Mouse (Mus musculus) cerebellum, postnatal 36 days (tissue): ENCODE measurements around the gene Cxcr5.

Experiments used
- DNase-seq, 2 experiments: peaks; one replicate each; pipeline ENCODE4 v3.0.0; 2021 to 2022; ENCODE audit warnings: mixed read lengths in 2 of 2

Cxcr5 gene

DNA sequence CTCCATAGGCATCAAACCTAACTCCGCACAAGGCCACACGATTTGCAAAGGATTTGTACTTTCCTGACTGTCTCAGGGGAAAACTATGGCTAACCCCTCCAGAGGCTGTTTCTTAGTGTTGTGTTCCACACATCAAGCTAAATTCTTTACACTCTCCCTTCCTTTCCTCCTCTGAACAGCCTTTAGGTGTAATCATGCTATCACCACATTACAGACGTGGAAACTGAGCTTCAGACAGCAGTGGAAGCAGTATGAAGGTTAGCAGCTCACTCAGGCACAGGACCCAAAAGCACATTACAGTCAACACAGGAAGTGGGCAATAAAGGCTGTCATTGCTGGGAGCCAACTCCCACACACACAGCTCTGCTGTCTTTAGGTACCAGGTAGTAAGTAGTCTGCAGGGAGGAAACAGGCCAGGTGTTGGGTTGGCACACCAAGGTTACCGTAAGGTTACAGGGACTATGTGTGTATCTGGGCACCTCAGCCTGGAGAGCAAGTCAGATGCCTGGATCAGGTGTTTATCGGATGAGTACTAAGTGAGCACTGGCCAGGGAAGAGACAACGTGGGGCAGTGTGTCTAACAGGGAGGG is 28.6 kb downstream of the Cxcr5 start:
- no peak for DNase-seq

DNA sequence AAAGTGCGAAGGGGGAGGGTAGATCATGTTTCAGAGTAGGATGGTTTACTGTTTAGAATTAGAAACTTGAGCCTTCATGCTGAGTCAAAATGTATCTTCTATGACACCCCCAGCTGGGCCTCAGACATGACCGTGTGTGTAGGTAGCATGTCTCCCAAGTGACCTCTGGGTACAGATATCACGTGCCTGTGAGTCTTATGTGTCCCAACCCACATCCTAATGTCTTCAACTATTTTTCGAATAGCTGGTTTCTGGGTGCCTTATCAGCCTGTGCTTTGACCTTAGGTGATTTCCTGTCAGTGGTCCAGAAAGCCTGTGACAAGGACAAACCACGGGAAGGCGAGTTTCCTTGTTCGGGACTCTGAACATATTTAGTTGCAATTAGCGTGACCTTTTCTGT is 33.3 kb downstream of the Cxcr5 start:
- DNase-seq = no peak

DNA sequence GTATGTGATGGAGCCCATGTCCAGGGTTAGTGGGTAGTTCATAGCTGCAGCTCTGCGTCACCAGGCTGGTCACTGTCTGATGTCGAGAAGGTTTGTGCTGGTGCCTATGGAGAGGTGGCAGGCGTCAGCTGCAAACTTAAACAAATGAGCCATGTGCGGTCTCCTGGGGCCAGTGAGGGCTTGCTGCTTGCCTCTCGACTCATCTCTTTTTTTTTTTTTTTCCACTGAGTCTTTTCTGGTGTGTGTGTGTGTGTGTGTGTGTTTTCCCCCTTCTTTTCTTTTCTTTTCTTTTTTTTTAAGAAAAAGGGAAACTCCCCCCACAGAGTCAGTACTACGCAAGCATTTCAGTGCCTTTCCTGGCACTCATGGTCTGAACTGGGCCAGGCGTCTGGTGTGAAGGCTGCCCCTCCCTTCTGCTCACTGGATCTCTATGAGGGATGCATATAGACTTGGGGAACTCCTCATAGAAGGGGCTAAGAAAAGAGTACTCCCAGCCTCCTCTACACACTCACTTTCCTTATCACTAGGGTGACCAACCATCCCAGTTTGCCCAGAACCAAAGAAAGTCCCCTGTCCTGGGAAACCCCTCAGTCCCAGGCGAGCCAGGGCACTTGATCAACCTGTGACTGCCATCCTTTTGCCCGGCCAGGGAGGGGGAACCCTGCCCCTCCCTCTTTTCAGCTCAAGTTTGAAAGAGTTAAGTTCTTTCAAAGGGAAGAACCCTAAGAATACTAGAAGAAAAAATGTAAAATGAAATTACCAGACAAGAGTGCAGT is 35.2 kb downstream of the Cxcr5 start:
- no peak for DNase-seq

DNA sequence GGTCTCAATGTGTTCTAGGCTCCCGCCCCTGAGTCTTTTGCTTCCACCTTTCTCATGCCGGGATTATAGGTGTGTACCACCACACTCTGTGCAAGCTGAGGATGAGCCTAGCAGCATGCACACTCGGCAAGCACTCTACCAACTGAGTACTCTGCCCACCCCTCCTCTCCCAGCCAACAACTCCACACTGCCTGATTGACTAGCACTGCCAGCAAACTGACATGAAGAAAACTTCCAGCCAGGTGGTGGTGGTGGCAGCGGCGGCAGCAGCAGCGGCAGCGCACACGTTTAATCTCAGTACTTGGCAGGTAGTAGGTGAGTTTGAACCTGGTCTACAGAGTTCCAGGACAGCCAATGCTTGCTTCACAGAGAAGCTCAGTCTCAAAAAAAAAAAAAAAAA is 36.1 kb downstream of the Cxcr5 start:
- DNase-seq = no peak

DNA sequence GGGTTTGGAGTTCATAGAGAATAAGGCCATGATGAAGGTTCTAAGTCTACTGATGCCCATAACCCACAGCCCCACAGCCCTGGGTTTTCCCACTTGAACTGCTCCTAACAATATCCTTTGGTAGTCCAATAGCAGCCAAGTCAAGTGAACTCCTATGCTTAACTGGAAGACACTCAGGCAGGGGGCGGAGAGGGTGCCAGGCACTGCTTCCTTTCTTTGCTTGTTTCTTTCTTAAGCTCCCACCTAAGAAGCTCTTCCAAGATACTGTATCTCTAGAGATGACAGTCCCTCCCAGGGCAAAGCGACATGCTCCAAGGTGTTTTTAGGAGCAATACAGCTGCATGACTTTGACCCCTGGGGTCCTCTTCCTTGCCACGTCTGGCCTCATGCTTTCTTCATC is 36.7 kb downstream of the Cxcr5 start:
- DNase-seq = no peak

DNA sequence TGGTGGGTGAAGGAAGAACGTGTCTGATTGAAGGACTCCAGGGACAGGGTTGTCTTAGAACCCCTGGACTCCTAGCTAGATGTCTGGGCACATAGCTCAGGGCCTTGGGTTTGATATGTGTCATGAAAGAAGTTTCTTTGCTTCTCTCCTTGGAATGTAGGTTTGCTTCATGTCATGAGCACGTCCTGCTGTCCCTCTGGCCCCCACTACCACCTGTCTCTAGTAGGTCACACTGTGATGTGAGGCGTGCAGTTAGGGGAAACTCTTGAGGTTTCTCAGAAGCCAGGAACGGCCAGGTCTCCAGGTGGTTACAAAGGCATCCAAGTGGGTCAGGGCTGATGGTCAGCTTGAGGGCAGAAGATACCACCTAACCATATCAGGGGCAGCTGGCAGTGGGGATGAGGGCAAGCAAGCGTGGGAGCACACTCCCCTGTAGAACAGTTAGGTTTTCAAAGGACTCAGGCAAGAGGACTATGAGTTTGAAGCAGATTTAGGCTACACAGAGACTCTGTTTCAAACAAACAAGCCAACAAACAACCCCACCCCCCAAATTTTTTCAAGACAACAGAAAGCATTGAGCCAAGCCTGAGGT is 37.3 kb downstream of the Cxcr5 start:
- no peak for DNase-seq

DNA sequence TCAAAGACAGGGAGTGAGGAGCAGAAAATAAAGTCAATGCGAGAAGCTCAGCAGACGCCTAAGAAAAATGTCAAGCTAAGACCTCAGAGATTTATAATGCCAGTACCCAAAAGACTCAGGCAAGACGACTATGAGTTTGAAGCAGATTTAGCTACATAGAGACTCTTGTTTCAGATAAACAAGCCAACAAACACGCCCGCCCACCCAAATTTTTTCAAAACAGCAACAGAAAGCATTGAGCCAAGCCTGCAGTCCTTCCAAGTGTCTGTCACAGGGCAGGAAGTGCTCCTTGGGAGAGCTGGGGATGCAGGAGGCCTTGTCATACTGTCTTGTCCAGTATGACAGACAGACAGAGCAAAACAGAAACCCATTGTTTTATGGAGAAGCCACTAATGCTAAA is 38.0 kb downstream of the Cxcr5 start:
- no peak for DNase-seq

DNA sequence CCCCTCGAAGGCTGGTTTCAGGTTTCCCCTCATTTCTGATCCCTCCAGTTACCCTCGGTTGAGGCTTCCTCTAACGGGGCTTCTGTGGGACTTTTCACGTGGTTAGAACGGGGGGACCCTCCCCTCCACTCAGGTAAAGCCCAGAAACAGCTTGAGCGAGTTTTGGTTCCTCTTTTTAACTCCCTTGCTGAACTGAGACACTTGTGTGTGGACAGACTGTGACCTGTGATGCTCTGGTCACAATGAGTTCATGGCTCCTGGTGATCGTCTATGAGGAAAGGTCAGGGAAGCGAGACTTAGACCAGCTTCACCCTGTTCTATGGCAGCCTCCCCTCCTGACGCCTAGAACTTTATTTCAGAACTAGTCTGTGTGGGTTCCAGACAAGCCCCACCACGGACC is 39.8 kb downstream of the Cxcr5 start:
- DNase-seq = no peak

DNA sequence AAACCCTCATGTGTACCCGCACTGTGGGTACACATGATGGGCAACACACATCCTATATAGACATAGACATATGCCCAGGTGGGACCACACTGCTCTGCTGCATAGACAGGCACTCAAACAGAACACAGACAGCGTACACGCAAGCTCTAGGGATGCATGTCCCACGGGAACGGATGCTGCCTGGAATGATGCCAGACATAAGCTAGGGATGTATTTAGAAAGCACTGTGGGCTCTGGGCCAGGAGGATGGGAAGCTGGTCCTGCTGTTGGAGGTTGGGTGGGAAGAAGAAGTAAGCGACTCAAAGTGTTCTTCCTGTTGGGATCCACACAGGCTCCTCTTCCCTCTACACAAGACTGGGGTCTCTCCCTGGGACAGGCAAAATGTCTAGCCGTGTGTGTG is 43.6 kb downstream of the Cxcr5 start:
- DNase-seq = no peak

DNA sequence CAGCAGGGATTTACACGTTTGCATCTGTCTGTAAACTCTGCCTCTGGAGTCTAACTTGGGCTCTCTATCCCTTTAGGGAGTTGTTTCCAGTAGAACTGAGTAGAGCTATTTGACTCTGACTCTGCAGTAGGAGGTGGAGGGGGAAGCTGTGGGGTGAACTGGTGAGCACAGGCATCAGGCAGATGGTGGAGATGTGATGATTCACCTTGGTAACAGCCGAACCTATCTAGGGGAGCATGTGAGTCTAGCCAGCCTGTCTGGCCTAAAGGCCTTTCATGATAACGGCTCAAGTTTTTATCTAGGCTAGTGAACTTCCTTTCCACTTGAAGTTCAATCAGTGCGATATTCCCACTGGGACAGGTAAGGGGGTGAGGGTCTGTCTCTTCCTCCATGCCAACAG is 44.3 kb downstream of the Cxcr5 start:
- DNase-seq = peak; percentile 36 to 39

DNA sequence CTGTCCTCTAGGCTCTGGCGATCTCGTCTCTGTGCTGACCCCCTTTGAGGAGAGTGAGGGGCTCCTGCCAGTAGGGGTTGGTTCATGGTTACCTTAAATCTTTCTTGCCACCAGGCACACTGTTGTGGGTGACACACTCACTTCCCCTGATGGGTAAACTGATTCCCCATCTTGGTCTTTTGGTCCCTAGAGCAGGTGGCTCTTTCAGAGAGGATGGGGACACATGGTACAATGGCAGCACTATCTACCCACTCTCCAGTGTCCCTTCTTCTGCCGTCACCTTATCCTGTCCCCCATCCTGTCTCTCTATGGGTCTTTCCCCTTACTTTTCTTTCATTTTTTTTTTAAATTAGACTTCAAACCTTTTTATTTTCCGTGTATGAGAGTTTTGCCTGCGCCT is 45.8 kb downstream of the Cxcr5 start:
- no peak for DNase-seq

DNA sequence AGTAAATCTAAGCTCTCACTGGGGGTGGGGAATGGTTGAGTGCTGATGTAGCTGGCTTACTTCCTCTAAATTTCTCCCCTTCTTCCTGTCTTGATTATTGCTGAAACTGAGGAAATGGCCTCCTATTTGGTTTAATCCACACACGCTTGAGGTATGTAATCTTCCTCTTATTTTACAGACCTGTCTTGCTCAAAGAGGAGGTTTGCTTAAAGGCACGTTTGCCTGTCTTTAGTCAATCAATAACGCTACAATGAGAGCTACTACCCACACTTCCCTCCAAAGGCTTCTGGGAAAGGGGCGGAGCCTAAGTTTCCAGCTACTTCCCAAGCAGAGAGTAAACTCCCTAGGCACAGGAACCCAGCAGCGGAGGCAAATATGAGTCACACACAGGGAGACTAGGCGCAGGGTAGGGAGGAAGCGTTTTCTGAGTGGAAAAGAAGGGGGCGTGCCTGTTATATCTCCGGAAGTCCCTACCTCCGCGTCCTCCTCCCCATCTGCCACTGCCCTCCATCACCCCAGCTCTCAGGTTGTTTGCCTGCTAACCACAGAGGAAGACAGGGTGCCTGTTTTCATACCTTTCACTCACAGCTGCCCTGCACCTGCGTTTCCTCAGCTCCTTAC is 46.4 kb downstream of the Cxcr5 start:
- no peak for DNase-seq

DNA sequence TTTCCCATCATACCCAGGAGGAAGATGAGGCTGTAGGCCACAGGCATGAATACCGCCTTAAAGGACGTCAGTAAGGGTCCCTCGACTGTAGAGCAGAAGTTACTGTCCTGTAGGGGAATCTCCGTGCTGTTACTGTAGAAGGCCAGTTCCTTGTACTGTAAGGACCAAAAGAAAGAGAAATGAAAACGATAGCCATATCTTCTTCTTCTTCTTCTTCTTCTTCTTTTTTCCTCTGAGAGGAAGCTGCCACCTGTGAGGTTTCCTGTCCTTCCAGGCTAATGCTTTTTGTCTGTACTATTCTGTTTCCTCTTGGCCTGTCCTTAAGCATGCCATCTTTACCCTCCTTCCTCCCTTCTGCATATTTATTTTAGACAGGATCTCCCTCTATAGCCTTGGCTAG is 47.5 kb downstream of the Cxcr5 start:
- DNase-seq = no peak

DNA sequence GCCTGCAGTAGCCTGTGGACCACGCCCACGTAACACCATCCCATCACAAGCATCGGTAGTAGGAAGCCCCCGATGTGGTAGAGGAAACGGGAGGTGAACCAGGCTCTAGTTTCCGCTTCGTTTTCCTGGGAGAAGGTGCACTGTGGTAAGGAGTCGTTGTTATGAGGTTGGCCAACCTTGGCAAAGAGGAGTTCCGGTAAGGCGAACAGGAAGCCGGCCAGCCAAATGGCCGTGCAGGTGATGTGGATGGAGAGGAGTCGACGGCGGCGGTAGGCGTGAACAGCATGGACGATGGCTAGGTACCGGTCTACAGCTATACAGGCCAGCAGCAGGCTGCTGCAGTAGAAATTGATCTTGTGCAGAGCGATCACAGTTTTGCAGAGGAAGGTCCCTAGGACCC is 48.1 kb downstream of the Cxcr5 start:
- no peak for DNase-seq

DNA sequence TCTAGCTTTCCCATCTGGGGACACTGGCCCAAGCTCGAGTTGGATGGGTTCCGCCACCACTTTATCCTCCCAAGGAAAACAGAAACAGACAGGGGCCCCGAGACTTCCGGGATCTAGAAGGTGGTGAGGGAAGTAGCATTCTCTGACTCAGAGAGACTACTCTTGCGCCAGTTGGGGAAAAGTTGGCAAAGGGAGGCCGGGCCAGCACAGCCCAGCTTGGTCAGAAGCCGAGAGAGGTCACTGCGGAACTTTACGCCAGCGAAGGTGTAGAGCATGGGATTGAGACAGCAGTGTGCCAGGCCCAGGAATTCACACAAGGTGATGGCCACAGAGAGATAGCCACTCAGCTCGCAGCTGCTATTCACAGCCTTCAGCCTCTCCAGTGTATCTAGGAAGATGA is 48.6 kb downstream of the Cxcr5 start:
- no peak for DNase-seq

DNA sequence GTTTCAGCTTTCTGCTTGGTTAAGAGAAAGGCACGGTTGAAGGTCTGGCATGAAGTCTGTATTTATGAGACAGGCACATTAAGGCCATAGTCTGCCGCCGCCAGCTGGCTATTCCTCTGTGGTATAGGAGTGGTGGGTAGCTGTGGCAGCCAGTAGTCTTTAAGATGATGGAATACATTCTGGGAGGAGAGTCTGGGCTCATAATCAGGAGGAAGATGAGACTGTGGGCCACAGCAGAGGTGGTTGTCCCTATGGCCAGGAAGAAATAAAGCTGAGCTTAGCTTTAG is 49.0 kb downstream of the Cxcr5 start:
- peak in 1 of 2 experiments; percentile 15 for DNase-seq

DNA sequence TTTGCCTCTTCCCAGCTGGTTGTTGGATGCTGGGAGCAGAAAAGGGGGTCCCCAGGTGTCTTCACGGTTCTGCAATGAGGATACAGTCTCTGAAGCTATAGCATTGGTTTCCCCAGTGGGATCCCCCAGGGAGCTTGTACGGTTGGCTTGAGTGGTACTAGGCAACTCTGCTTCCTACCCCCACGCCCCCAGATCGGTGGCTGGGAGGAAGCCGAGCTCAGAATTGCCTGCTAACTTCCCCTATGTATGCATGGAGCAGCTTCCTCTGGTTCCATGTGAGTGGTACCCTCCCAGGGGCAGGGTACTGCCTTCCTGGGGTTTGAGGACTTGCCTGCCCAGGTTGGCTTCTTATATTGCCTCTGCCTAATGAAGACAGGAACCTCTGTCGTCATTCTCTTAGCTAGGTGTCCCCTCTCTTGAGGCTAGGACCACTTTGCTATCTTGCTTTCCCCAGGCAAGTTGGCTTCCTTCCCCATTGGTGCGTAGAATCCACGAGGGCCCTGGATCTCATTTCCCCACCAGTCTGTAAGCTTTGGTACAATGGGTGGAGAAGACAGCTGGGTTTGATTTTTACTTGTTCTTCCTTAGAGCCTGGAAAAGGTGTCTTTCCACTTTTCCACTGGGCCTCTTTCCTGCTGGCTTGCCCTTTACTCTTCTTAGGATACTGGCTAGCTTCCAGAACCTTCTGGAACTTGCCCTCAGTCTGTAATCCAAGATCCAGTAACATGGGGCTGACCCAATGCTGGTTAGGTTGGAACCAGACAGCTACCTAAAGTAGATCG is 49.6 kb downstream of the Cxcr5 start:
- peak in 1 of 2 experiments; percentile 4 for DNase-seq

DNA sequence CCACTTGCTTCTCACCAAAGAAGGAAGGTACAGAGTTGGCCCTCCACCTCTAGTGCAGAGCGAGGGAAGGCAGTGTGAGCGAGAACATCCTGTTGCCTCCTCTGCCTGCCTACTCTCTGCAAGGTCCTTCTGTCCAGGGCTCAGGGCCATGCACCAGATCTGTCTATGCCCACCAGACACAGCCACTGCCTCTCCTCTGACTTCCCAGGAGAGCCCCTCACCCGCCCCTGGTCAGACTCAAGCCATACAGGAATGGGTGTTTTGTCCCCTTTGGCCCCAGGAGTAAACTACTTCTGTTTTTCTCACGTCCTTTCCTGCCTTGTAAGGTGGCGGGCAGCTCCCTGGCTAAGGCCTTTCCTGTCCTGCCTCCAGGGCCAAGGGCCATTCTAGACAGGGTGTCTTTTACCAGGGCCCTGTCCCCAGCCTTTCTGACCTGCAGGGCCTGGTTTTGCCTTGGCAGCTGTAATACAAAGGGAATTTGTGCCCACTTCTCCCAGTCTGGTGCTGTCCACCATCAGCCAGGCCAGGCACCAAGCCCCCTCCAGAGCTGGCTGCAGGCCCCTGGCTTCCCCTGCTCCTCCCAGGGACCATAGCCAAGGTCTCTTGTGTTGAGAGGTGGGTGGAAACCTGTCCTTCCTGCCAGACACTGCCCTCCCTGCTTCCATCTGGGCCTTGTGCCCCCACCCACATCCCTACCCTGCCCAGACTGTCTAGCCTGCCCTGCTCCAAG is 50.6 kb downstream of the Cxcr5 start:
- DNase-seq = peak; percentile 50 to 64

DNA sequence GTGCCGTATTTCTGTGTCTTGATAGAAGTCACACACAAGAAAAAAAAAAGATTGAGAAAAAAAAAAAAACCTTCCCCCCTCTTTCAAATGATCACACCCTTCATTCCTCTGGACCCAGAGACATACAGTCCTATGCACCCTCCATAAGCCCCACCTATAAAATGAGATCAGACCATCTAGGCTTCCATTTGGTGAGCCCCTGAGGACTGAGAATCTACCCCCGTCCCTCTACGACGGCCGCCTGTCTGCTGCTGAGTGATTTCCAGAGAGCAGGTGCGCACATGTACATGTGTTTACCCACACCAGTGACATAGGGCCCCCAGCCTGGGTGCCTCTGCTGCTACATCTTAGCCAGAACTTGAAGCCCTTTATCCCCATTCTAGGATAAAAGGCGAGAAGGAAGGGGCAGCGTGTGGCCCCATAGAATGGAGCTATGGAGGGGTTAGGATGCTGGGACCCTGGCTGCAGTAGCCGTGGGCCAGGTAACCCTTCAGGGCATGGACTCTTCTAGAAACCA is 51.3 kb downstream of the Cxcr5 start:
- DNase-seq = peak; percentile 27 to 32

DNA sequence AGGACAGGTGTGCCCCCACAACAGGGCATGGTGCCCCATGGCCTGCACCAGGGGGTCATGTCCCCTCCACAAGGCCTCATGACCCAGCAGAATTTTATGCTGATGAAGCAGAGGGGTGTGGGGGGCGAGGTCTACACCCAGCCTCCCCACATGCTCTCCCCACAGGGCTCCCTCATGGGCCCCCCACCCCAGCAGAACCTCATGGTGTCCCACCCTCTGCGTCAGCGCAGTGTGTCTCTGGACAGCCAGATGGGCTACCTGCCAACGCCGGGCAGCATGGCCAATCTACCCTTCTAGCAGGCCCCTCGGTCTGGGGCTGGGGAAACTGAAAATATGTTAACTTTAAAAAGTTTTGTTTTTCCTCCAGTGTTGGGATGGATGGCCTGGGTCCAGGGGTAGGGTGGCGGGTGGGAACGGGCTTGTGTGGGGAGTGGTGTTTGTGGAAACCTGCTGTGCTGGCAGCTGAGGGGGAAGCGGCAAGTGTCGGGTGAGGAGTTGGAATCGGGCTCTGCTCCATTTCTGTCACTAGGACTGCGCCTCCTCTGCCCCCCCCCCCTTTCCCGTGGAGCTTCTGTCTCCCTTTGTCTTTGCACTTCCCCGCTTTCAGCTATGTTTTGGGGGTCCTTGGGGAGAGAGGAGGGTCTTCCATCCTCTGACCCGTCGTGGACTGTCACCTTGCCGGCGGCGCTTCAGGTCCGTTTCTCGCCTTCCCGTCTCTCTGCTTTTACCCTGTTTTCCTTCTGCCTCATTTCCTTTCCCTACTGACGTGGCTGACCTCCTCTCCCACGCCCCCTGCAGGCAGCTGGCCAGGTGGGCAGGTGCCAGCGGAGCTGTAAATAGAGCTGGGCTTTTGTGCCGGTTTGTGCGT is 52.0 kb downstream of the Cxcr5 start:
- DNase-seq = peak; percentile 87 to 91

DNA sequence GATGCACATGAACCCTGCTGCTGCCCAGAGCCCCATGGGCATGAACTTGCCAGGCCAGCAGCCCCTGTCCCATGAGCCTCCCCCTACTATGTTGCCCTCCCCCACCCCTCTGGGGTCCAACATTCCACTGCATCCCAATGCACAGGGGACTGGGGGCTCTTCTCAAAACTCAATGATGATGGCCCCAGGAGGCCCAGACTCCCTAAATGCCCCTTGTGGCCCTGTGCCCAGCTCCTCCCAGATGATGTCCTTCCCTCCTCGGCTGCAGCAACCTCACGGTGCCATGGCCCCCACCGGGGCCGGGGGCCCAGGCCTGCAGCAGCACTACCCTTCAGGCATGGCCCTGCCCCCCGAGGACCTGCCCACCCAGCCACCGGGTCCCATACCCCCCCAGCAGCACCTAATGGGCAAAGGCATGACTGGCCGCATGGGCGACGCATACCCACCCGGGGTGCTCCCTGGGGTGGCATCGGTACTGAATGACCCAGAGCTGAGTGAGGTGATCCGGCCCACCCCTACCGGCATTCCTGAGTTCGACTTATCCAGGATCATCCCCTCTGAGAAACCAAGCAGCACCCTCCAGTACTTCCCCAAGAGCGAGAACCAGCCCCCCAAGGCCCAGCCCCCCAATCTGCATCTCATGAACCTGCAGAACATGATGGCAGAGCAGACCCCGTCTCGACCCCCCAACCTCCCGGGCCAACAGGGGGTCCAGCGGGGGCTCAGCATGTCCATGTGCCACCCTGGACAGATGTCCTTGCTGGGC is 52.8 kb downstream of the Cxcr5 start:
- DNase-seq = peak; percentile 21 to 26
